Mouse (Mus musculus) heart, embryonic 10.5 days (tissue): ENCODE data around the gene Hfe2. TPM values are rescaled to one million over a fixed set of nuclear protein-coding genes. Genes with fewer than 3 reads are reported as not detected.
"Not testable (repeated sequence)": the region's sequence is repeated elsewhere in the genome, so short reads cannot be mapped to it uniquely, and the experiment has no call there.

Source experiments
- DNase-seq: peaks from one replicate; pipeline ENCODE4 v3.0.0-alpha.2; 2017; ENCODE audit warnings: low spot score
- H3K27ac ChIP-seq: fragments of 300-500 bp; sonication (generic); 2 replicates; pipeline ENCODE4 v1.5.1; 2016; ENCODE audit warnings: mild to moderate bottlenecking
- H3K27me3 ChIP-seq: fragments of 300-500 bp; sonication (generic); 2 replicates; pipeline ENCODE4 v1.6.1; 2016; ENCODE audit warnings: mild to moderate bottlenecking; ENCODE audit not compliant: poor library complexity, insufficient read depth, severe bottlenecking
- H3K36me3 ChIP-seq: fragments of 300-500 bp; sonication (generic); 2 replicates; pipeline ENCODE4 v1.6.1; 2016; ENCODE audit warnings: mild to moderate bottlenecking, moderate library complexity
- H3K4me1 ChIP-seq: fragments of 300-500 bp; sonication (generic); 2 replicates; pipeline ENCODE4 v1.6.1; 2016; ENCODE audit warnings: mild to moderate bottlenecking
- H3K4me3 ChIP-seq: fragments of 300-500 bp; sonication (generic); 2 replicates; pipeline ENCODE4 v1.5.1; 2016; ENCODE audit warnings: mild to moderate bottlenecking, moderate library complexity
- H3K9me3 ChIP-seq: fragments of 300-500 bp; sonication (generic); 2 replicates; pipeline ENCODE4 v1.6.1; 2016; ENCODE audit warnings: mild to moderate bottlenecking, moderate library complexity
- WGBS: fragments of 180-500 bp; shearing (Covaris S2); methylation state at CpG from one replicate; pipeline ENCODE4 v1.1.7; 2016; 5-methylcytosine and 5-hydroxymethylcytosine counted together
- polyA plus RNA-seq: library from polyadenylated mRNA; unstranded; fragments of >200 nt; fragmentation: Nextera tagmentation; extraction: Ambion mirVana; gene quantifications from 2 replicates; pipeline ENCODE4 v1.2.1, GENCODE M21; 2016

Gene Hfe2
- polyA plus RNA-seq, 1 experiment from 2014 or later: 5.5 TPM

DNA sequence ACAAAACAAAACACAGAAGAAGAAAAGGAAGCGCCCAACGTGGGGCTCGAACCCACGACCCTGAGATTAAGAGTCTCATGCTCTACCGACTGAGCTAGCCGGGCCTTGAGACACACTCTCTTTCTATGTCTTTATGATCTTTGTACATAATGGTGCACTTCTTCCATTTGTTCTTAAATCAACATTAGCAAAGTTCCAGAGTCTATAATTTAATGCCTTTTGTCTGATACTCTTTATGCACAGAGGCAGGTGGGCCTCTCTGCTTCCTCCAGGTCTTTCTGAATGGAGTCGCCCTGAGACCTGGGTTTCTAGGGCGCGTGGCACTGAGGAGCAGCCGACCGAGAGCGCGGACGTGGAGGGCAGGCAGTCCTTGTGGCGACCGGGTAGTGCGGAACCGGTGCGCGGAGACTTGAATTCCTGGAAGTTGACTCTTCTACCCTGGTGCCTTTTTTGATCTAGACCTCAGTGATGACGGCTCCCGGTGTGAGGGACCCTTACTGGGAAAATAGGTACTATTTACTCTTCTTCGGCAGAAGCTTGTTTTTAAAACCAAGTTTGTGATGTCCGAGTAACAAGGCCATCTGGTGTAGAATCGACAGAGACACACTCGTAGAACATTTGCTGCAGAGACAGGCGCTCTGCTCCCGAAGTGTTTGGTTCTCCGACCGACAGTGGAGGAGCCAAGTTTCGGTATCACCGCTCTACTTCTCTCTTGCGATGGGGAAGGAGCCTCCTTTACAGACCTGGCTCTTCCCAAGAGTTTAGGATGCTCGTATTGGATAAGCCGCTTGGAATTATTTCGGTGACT is 25.3 kb upstream of the Hfe2 start:
- Histone ChIP-seq H3K4me1 (no peaks in the 10 kb centered on the region), H3K27ac (peak overlapping the region; percentile 91), H3K4me3 (peak overlapping the region; percentile 76), H3K36me3 (no peaks in the 10 kb centered on the region), H3K27me3 (no peaks in the 10 kb centered on the region), H3K9me3 (no peaks in the 10 kb centered on the region)
- WGBS: under 1% methylated on average over 36 of the region's 36 CpGs
- DNase-seq: peak; percentile 88

DNA sequence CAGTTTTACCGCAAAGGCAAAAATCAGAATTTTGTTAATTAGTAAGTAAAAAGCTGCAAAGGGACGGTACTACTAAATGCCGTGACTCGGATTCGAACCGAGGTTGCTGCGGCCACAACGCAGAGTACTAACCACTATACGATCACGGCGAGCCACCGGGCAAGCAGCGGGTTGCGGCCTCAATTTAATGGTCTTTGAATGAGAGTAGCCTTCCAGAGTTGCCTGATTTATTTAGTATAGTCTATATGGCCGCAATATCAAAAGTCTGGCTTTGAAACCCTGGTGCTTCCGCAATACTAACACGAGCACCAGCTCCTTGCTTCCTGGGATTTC is 24.7 kb upstream of the Hfe2 start:
- Histone ChIP-seq H3K9me3 (no peaks in the 10 kb centered on the region), H3K27me3 (no peaks in the 10 kb centered on the region), H3K27ac (peak overlapping the region; percentile 91), H3K4me1 (no peaks in the 10 kb centered on the region), H3K36me3 (no peaks in the 10 kb centered on the region), H3K4me3 (peak overlapping the region; percentile 76)
- peak; percentile 94 for DNase-seq
- under 1% methylated on average over 17 of the region's 17 CpGs for whole genome bisulfite sequencing

DNA sequence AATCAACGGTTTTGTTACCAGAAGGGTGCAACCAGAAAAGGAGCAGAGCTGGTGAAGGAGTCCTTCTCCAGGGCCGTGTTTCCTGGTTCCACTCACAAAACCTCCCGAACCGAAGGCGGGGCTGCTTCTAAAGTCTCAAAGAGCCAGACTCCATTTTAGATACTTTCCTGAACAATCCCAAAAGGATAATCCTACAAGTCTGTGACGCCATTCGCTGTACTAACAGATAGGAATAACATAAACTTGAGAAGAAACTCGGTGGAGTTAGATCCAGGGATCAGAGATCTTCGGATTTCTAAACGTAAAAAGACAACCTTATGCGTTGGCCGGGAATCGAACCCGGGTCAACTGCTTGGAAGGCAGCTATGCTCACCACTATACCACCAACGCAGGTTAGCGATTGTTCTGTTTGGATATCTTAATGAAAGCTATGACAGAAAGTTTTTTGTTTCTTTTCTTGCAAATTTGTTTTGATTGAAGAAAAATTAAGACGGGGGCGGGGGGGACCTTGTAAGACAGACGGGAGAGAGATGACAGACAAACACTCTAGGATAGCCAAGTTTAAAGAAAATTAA is 24.2 kb upstream of the Hfe2 start:
- Histone ChIP-seq H3K27me3 (no peaks in the 10 kb centered on the region), H3K4me1 (no peaks in the 10 kb centered on the region), H3K4me3 (peak overlapping the region; percentile 76), H3K36me3 (no peaks in the 10 kb centered on the region), H3K27ac (peak overlapping the region; percentile 91), H3K9me3 (no peaks in the 10 kb centered on the region)
- DNase-seq: peak; percentile 91
- under 1% methylated on average over 19 of the region's 19 CpGs for WGBS

DNA sequence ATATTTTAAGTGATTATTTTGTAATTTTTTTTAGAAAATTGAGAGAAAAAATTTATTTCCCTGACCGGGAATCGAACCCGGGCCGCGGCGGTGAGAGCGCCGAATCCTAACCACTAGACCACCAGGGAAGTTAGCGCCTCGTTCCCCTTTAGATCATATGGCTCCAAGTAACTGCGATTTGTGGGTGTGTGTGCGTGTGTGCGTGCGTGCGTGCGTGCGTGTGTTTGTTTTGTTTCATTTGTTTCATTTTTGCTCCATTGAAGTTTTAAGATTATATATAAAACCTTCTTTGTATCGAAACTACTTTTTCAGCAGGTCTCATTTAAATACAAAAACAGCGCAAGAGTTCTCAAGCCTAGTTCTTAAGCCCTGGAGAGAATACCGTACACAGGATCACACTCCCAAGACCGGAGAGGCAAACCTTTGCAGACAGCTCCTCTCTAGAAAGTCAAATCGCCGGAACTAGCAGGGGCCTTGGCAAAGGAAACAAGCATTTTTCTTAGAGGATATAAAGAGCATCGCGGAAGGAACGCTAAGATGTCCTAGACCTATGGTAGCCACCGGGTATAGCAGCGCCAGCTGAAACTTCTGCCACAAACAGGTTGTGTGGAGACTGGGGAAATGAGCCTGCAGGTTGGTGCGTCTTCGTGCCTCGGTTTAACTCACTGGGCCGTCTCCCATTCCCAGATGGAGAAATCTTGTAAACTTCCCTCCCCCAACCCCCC is 23.4 kb upstream of the Hfe2 start:
- peak; percentile 83 for DNase-seq
- peak overlapping the region; percentile 76 for H3K4me3 ChIP-seq
- H3K27me3 ChIP-seq: no peaks in the 10 kb centered on the region
- no peaks in the 10 kb centered on the region for H3K9me3 ChIP-seq
- H3K27ac ChIP-seq: peak overlapping the region; percentile 91
- H3K4me1 ChIP-seq: no peaks in the 10 kb centered on the region
- H3K36me3 ChIP-seq: no peaks in the 10 kb centered on the region
- under 1% methylated on average over 32 of the region's 32 CpGs for WGBS

DNA sequence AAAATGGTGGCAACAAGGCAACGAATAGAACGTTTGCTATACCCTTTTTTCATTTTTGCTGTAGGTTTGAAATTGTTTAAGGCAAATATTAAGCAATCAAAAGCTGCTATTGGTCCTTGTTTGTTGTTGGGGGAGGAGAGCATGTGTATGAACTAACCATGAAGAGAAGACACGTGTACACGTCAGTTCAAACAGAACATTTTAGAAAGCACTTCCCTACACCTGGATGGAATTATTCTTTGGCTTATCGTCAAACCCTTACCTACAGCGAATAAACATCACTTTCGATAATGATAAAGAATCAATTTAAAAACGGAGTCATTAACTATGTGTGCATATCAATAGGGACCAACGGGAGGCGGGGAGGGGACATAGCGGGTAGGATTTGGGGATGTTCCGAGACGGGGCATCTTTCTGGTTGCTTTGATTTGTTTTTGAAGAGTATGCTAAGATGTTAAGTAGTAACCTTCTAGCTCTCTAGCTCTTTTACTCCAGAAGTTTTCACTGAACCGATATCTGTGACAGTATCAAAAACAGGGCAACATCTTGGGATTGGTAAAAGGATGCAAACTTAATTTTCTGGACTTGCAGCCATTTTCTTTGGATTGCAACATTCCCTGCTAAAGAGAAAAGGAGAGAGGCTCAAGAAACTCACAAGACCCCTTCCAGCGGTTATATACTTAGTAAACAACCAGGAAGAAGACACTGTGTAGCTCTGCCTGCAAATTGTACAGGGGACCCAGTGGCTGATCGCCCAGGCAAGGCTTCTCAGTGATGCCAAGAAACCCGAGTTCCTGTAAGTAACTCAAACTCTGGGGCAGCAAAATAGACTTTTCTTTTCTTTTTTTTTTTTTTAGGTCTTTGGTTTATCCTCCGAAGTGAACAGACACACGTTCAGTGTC is 22.5 kb upstream of the Hfe2 start:
- under 1% methylated on average over 19 of the region's 19 CpGs for WGBS
- peak overlapping the region; percentile 83 for H3K27ac ChIP-seq
- DNase-seq: peak; percentile 68
- no peaks in the 10 kb centered on the region for H3K27me3 ChIP-seq
- no peaks in the 10 kb centered on the region for H3K4me1 ChIP-seq
- H3K4me3 ChIP-seq: peak overlapping the region; percentile 76
- H3K9me3 ChIP-seq: no peaks in the 10 kb centered on the region
- H3K36me3 ChIP-seq: no peaks in the 10 kb centered on the region

DNA sequence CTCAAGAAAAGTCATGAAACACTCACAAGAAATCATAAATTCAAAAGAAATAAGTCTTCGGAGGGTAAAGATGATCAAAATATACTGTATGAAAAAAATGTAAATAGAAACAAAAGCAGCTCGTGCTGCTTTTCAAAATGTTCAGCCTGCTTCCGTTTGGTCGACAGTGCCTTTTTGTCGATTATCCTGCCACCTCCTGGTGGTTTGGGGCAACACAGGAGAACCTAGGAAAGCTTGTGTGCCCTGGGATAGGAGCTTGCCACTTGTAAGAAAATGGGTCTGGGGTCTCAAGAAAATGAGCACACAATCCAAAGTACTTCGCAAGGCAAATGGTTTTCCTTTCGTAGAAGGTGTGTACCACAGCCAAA is 21.9 kb upstream of the Hfe2 start:
- no peaks in the 10 kb centered on the region for H3K4me1 ChIP-seq
- peak; percentile 86 for DNase-seq
- H3K27ac ChIP-seq: no peak overlapping the region; the same call in 1 of the 2 replicates
- no peaks in the 10 kb centered on the region for H3K27me3 ChIP-seq
- H3K9me3 ChIP-seq: no peaks in the 10 kb centered on the region
- WGBS: 1% methylated on average over 7 of the region's 7 CpGs
- no peaks in the 10 kb centered on the region for H3K36me3 ChIP-seq
- H3K4me3 ChIP-seq: peak overlapping the region; percentile 76

DNA sequence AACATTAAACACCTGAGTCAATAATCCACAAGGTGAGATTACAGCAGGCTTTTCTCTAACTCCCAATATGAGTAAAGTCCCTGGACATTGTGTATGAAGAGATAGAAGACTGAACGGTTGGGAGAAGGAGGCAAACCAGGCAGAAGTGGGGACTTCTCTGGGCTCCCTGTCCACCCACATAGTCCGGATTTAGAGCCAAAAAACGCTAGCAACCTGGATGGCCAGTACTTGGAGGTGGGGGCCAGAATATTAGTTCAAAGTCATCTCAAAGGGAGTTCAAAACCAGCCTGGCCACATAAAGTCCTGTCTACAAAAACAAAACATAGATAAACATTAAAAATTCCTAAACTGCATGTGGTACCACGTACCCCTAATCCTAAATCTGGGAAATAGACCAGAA is 21.0 kb upstream of the Hfe2 start:
- Histone ChIP-seq H3K36me3 (no peaks in the 10 kb centered on the region), H3K9me3 (no peaks in the 10 kb centered on the region), H3K27me3 (no peaks in the 10 kb centered on the region), H3K4me1 (no peaks in the 10 kb centered on the region), H3K4me3 (no peak overlapping the region), H3K27ac (no peak overlapping the region)
- DNase-seq: no peak
- WGBS: 76% methylated on average over 4 of the region's 4 CpGs

DNA sequence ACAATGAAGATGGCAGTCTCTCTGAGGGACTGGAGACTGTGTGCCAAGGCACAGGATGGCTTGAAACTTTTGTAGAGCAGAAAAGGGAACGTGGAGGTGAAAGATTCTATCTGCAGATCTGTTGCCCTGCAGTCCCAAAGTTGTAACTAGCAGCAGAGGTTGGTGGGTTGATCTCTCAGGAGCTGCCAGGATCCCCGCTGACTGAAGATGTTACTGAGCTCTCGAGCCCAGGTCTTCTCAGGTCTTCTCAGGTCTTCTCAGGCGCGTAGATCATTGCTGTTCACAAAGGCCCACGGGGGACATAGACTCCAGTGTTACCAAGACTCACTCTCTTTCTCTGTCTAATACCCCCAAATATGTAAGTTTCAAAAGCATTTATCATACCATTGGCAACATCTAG is 20.0 kb upstream of the Hfe2 start:
- no peak overlapping the region for H3K4me3 ChIP-seq
- H3K27ac ChIP-seq: no peak overlapping the region
- H3K9me3 ChIP-seq: no peaks in the 10 kb centered on the region
- H3K27me3 ChIP-seq: no peaks in the 10 kb centered on the region
- WGBS: 91% methylated on average over 6 of the region's 6 CpGs
- H3K36me3 ChIP-seq: no peaks in the 10 kb centered on the region
- no peaks in the 10 kb centered on the region for H3K4me1 ChIP-seq
- peak; percentile 43 for DNase-seq

DNA sequence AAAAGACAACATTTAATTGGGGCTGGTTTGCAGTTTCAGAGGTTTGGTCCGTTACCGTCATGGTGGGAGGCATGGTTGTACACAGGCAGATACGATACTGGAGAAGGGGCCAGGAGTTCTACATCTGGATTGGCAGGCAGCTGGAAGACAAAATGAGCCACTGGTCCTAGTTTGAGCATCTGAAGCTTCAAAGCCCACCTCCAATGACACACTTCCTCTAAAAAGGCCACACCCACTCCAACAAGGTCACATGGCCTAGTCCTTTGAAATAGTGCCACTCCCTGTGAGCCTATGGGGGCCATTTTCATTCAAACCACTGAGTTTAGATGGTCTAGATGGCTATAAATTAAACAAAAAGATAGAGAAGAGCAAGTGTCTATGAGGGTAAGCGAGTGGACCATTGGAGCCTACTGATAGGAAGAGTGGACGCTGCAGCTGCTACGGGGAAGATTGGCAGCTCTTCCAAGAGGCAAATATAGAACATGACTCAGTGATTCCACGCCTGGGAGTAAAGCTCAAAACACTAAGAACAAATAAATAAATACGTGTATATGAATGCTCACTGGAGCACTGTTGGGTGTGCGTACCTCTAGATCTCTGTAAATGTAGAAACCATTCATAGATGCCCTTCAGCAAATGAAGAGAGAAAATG is 18.4 kb upstream of the Hfe2 start:
- Histone ChIP-seq H3K27ac (no peak overlapping the region), H3K4me3 (no peak overlapping the region), H3K27me3 (no peaks in the 10 kb centered on the region), H3K4me1 (no peaks in the 10 kb centered on the region), H3K36me3 (no peaks in the 10 kb centered on the region), H3K9me3 (no peaks in the 10 kb centered on the region)
- DNase-seq: peak; percentile 71
- WGBS: 84% methylated on average over 9 of the region's 9 CpGs

DNA sequence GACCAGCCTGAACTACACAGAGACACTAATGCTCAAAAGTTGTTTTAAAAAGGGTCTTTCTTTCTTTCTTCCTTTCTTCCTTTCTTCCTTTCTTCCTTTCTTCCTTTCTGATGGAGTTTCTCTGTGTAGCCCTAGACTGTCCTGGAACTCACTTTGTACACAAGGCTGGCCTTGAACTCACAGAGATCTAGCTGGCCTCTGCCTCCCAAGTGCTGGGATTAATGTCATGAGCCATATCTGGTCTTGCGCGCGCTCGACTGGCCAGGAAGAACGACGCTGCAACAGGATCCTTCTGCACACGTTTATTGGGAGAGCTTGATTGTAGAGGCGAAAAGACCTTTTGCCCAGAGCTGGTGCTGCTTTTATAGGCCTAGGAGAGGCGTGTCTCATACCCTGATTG is 17.0 kb upstream of the Hfe2 start:
- not testable (repeated sequence) for H3K9me3 ChIP-seq, DNase-seq, H3K4me1 ChIP-seq, H3K36me3 ChIP-seq, H3K4me3 ChIP-seq, H3K27ac ChIP-seq, H3K27me3 ChIP-seq
- 91% methylated on average over 8 of the region's 9 CpGs for WGBS

DNA sequence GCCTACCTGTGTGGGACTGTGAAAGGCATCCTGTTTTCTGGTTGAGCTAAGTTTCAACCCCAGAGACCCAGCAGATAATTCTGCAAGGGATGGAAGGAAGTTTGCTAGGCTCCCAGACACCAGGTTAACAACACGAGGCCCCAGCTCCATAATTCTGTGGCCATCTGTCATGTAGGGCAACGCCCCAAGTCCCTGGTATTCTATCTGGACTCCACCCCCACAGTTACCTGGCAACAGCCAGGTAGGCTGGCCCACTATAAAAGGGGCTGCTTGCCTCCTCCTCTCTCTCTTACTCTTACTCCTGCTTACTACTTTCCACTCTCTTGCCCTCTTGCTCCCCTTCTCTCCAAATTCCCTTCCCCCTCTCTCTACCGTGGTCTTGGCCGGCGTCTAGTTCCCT is 4.8 kb upstream of the Hfe2 start:
- Histone ChIP-seq H3K27ac (no peak overlapping the region), H3K36me3 (no peaks in the 10 kb centered on the region), H3K4me3 (no peak overlapping the region), H3K27me3 (0 out of 2 replicates have a peak, but pooled peaks cover 10% of the 10 kb centered on the region), H3K4me1 (peaks cover 20% of the 10 kb centered on the region; the same call in 1 of the 2 replicates), H3K9me3 (no peaks in the 10 kb centered on the region)
- DNase-seq: no peak
- 42% methylated on average over 5 of the region's 5 CpGs for WGBS

DNA sequence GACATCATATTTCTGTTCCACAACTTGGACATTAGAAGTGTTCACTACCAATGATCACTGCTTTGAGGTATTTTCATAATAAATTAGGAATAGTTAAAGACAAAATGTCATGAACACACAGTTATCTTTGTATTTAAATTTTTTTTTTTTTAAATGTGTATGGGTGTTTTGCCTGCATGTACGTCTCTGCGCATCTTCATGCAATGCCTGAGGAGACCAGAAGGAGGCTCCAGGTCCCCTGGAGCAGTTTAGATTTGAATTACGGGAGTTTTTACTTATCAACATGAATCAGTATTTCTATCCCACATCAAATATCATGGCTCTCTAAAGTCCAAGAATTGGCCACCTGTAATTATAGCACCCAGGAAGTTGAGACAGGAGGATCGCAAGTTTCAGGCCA is 2.8 kb upstream of the Hfe2 start:
- Histone ChIP-seq H3K27me3 (peaks cover 23% of the 10 kb centered on the region), H3K4me1 (peaks cover 40% of the 10 kb centered on the region), H3K36me3 (no peaks in the 10 kb centered on the region), H3K9me3 (no peaks in the 10 kb centered on the region), H3K27ac (no peak overlapping the region), H3K4me3 (no peak overlapping the region)
- no peak for DNase-seq
- WGBS: 69% methylated on average over 4 of the region's 4 CpGs
